Mouse (Mus musculus) erythroblast, adult 5-6 weeks (primary cell): ENCODE measurements around the gene Tmsb4x. TPM values are rescaled to one million over a fixed set of nuclear protein-coding genes. Genes with fewer than 3 reads are reported as not detected.

ENCODE experiments used
- ATAC-seq: replicated peaks from 2 replicates; pipeline ENCODE4 v1.8.0; 2016; ENCODE audit warnings: moderate number of reproducible peaks, mild to moderate bottlenecking, moderate TSS enrichment, inconsistent platforms; ENCODE audit not compliant: poor library complexity, low FRiP score, severe bottlenecking
- total RNA-seq, 2 experiments: library from RNA; stranded (forward) in 1 of 2; stranded (reverse) in 1 of 2; fragments of 150-400 nt in 1 of 2; fragments of 200-764, 138-1000 nt in 1 of 2; gene quantifications; 2 replicates each; pipeline versions ENCODE4 v1.2.3 to v1.2.4; 2015 to 2017; ENCODE audit warnings: low replicate concordance in 2 of 2

Gene Tmsb4x
- total RNA-seq, 2 experiments from 2014 or later = 844 to 2,125 TPM

DNA sequence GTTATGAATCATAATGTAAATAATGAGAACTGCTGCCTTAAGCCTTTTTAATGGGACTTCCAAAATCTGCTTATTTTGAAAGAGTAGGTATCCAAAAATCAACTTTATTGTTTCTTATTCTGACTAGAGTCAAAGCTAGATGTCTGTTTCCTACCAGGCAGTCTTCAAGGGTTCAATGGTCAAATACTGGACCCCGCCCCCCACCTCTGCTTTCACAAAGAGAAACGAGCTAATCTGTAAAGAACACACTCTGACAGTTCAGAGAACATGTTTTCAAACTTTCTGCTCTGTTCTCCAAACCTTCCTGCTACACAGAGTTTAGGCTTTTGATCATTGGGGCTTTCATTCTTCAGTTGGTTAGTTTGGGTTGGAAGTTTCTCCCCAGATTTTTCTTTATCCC is 22.8 kb downstream of the Tmsb4x start:
- ATAC-seq = no peak

- no peak for ATAC-seq
Observed at GRCm38 (mm10) chrX:167183535-167183934, 25.6 kb downstream of the Tmsb4x start.

GRCm38 (mm10) chrX:167182411-167182810 is 26.7 kb downstream of the Tmsb4x start:
- no peak for ATAC-seq

DNA sequence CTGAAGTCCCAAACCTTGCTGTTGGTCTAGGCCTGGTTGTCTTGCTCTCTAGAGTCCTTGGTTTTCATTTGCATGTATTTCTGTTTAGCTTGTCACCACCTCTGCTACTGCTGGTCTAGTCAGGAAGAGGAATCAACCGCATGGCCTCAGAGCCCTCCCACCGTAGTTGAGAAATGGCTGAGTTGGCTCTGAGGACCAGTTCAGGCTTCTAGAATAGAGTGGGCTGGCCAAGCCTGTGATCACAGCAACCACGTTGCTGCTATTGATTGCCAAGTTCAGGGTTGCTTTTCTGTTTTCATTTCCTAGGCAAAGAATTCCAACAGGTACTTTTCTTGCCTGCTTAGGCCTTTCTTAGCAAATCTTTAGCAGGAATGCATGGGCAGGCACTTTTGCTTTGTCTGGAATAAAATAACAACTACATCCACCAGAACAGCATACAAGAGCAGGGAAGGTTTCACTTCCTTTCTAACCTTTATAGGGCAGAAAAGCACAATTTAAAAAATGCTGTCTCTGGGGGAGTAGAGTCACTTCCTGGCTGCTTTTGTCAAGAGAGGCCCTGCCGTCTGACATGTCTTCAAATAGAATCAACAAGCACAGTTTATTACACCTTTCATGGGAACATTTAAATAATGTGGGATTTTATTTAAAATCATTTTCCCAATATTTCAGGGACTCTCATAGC is 29.0 kb downstream of the Tmsb4x start:
- ATAC-seq = no peak

DNA sequence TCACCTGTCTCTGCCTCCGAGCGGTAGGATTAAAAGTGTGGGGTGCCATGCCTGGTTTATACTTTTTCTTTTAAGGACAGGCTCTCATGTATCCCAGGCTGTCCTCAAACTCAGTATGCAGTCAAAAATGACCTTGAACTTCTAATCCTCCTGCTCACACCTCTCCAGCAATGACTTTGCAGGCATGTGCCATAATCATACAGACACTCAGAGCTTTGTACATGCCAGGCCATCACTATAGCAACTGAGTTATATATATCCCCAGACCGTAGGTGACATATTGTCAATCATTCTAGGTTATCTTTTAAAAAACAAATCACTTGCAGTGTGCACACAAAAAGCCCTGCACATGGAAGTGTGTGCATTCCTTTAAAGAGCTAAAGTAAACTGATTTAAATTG is 29.6 kb downstream of the Tmsb4x start:
- no peak for ATAC-seq

- ATAC-seq = no peak
Observed at GRCm38 (mm10) chrX:167175319-167175718, 33.8 kb downstream of the Tmsb4x start.

DNA sequence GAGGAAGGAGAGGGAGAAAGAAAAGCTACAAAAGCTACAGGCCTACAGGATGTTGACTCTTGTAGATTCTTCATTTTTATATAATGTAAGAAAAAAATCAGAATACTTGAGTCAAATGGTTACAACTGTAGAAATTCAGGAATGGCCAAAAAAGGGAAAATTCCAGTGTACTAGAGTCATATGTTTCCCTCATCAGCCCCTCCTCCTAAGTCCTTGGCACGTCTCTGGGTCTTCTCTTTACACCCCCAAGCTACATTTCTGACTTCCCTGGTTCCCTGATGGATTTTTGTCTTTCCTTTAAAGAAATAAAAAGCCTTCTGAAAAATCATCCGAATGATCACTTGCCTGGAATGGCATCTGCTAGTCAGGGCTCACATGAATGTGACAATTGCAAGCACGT is 34.8 kb downstream of the Tmsb4x start:
- no peak for ATAC-seq

DNA sequence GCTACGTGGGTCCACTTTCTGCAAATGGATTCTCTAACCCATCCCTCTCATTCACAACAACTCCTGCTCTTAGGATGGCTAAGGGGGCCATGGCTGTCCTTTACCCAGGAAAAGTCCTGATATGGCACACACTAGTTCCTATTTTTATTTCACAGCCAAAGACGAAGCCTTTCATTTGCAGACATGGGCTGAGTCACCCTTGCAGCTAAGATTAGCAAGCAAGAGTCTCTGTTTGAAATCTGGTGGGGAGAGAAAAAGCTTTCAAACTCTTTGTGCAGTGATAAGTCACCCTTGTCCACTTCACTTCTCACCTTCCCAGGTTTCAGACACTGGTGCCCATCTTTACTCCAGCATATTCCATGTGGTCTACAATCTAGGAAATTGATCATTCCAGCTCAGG is 36.9 kb downstream of the Tmsb4x start:
- no peak for ATAC-seq

DNA sequence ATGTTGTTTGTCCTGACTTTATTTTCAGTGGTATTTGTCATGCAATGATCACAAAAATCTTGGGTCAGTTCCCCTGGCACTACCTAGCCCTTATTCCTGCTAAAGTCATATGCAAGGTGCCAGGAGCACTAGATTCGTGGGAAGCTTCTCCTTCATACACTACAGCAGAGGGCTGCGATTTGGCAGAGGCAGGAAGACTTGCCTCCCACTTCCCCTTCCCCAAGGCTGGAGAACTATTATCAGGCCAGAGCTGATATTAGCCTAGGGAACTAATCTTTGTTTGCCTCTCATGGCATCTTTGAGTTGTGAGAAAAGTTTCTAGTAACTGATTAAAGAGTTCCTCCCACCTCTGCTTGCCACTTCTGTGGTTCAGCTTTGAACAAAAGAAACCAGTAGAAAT is 37.8 kb downstream of the Tmsb4x start:
- no peak for ATAC-seq

DNA sequence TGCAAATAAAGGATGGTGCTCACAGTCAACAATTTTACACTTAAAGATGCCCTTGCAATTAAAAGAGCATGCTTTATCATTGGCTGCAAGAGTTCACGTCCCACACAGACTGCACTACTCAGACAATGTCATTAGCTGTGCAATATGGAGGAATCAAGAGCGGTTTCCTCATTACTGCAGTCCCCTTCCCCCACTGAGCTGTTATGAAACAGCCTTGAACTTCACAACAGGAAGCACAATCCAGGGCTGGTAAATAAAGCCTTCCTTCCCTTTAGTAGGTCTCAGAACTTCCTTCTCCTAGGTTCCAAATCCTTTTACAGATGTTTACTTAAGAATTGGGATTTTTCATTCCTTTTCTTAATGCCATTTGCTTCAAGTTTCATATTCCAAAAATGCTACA is 41.8 kb downstream of the Tmsb4x start:
- no peak for ATAC-seq

DNA sequence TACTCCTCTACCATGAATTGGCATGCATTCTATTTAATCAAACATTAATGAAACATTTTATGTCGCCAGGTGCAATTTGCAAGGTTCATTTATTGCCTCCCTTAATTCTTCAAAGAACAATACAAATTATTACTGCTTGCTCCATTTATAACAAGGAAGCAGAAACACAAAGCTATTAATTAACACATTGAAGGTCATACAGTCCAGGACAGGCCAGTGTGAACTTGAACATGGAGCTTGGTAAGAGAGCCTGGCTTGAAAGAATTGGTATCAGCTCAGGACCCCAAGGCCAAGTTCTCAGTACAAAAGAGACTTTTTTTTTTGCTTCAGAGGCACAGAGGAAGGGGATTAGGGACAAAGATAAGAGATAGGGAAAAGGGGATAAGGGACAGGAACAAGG is 43.1 kb downstream of the Tmsb4x start:
- ATAC-seq = no peak

DNA sequence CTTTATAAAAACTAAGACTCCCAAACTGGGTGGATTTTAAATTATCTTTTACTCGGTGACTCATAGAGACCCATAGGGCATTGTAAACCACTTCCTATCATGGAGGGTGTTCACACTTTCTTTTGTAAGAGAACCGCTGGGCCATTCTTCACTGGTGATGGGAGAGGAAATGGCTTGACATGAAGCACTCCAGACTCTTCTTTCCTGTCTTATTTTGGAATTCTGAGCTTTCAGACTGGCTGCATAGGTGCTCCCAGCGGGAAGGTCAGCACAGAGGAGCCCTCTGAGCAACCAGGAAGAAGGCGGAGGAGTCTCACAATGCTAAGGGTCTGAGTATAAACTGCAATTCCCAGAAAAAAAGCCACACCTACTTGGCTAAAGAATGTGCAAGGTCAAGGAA is 51.4 kb downstream of the Tmsb4x start:
- no peak for ATAC-seq

Other genes with a start within 250 kb of the Tmsb4x start
- 11.7 and 24.0 TPM in 2 replicates for gene Tlr8, start 55.0 kb upstream of the Tmsb4x start, total RNA-seq (2015; ENCODE audit: low replicate concordance)
- gene Tlr8, start 55.0 kb upstream of the Tmsb4x start, total RNA-seq (2017; ENCODE audit: low replicate concordance) = 5.3 and 11.2 TPM in 2 replicates
- gene Tlr7, start 121.2 kb upstream of the Tmsb4x start, total RNA-seq (2015; ENCODE audit: low replicate concordance) = 11.1 and 36.7 TPM in 2 replicates
- 3.5 and 16.2 TPM in 2 replicates for gene Tlr7, start 121.2 kb upstream of the Tmsb4x start, total RNA-seq (2017; ENCODE audit: low replicate concordance)
- 8.8 and 11.7 TPM in 2 replicates for gene Prps2, start 173.4 kb upstream of the Tmsb4x start, total RNA-seq (2015; ENCODE audit: low replicate concordance)
- 2.9 and 9.7 TPM in 2 replicates for gene Prps2, start 173.4 kb upstream of the Tmsb4x start, total RNA-seq (2017; ENCODE audit: low replicate concordance)